Mouse (Mus musculus) retina, postnatal 1 day (tissue): ENCODE results near the gene Dnajc6.

Experiments
- DNase-seq: peaks from one replicate; pipeline ENCODE4 v3.0.0-alpha.2; 2012

Dnajc6 gene

DNA sequence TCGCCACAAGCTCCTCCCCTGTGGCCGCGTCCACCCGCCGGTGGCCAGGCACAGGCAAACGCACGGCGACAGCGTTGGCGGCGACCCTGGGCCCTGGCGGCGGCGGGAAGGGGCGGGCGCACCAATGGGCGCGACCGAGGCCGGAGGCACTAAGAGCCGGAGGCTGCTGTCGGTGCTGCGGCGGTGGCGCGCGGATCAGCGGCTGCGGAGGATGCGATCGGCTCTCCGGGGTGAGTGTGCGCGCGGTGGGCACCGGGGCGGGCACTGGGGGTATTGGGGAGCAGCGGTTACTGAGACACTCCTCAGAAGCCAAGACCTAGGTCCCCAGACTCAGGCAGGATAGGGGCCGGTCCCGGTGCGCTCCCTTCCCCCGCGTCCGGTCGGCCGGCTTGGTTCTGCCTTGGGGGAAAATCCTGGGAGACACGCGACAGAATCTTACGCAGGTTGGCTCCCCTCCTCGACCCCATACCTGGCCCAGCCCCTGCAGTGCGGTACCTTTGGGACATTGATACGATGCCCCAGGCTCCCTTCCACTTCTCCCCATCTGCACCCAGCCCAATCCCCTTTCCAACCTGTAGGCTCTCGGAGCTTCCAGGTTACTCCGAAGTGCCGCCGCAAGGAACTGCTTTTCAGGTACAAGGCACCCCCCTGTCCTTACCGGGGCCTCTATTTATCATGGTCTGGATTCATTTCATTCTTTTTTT, at the start of gene Dnajc6:
Gene Dnajc6 (plus strand): TSS at position 115 of the 704 bp plus-strand sequence.
- DNase-seq, result peak; percentile 69

DNA sequence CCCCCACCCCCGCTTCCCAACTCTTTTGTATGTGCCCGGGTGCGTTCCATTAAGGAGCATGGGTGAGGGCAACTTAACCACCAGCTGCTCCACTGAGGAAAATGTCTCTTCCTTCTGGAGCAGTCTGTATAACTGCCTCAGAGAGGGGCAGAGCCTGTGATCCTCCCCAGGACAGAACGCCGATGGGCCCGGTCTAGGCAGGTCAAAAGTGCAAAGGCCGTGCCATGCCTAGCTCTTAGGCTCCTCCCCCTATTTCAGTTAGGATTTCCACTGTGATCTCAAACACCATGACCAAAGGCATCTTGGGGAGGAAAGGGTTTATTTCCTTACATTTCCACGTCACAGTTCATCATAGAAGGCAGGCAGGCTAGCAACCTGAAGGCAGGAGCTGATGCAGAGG, 47.7 kb upstream of the Dnajc6 start:
- no peak for DNase-seq

DNA sequence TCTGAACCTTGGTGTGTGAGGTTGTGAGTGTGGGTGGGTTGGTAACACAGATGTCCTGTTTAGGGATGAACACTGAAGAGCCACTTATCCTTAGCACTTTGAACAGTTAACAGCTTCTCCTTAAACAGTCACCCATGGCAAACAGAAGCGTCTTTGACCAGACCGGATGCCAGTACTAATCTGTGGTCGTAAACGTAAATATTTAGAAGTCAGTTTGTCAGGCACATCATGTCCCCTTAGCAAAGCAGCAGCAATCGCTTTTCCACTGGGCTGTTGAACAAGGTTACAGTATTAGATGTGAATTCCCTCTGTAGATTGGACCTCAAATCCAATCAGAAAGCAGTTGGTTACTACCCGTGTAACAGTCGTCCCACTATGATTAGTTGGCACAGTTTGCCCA, 47.1 kb upstream of the Dnajc6 start:
- no peak for DNase-seq

- no peak for DNase-seq
These were observed 46.2 kb upstream of the Dnajc6 start for GRCm38 (mm10) chr4:101450150-101450780.

DNA sequence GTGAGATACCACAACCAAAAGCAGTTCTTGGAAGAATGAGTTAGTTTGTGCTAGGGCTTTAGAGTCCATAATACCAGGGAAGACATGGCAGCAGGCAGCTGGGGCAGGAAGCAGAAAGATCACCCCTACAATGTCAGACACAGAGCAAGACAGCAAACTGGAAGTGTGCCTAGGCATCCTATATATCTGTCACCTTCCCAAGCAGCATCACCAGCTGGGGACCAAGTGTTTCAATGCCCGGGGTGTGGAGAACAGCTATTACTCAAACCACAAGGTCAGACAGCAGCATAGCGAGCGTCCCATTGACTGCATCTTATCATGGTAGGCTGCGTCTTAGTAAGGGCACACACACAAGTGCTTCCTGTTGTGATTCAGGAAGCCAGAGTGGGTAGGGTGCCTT, 45.4 kb upstream of the Dnajc6 start:
- no peak for DNase-seq

DNA sequence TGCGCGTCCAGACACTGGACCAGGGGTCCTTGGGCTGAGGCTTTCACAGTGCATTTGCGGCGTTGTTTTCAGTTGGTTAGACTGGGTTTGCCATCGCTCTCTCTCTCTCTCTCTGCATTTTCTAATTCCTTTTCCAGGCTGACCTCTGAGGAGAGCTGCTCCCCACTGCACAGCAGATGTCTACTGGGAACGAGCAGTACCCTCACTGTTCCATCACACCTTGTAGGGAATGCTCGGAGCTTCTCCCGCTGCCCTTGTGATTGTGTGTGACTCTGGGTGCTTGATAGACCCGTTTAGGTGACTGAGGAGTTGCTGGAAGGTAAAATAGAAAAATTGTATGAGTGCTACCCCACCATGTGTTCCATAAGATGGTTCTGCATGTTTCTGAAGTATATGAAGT, 43.6 kb upstream of the Dnajc6 start:
- no peak for DNase-seq

GRCm38 (mm10) chr4:101457176-101457575, 39.3 kb upstream of the Dnajc6 start:
- DNase-seq, result no peak

GRCm38 (mm10) chr4:101458341-101458740, 38.1 kb upstream of the Dnajc6 start:
- DNase-seq, result peak; percentile 72

- DNase-seq, result no peak
These were observed 37.1 kb upstream of the Dnajc6 start for GRCm38 (mm10) chr4:101459358-101459757.

DNA sequence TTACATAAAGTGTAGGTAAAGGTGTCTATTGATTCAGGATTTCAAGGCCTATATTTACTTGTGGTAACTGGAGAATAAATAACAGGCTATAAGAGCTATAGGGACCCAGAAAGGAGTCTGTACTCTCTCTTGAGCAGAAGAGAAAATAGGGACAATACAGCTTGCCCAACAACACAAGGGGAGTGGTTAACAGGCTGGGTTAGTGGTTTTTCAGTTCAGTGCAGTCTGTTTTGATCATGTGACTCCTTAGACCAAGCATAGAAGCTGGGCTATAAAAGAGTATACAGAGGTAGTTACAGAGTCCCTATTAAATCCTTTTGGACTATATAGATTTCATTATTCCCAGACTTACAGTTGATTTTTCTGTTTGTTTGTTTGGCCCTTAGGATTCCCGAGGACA, 36.3 kb upstream of the Dnajc6 start:
- no peak for DNase-seq

DNA sequence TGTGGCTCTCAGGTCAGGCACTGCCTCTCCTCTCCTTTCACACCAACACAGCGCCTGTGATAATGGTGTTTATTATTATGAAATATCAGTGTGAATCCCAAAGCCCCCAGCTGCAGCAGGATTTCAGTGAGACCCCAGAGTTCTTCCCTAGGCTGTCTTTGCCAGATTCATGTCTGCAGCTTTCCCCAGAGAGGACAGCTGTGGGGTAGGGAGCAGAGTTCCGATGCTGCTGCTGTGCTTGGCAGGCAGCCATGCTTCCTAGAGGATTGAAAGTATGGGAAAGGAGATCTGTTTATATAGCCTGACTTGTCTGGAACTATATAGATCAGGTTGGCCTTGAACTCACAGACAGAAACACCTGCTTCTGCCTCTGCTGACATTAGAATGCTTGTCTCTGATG, 34.4 kb upstream of the Dnajc6 start:
- no peak for DNase-seq

DNA sequence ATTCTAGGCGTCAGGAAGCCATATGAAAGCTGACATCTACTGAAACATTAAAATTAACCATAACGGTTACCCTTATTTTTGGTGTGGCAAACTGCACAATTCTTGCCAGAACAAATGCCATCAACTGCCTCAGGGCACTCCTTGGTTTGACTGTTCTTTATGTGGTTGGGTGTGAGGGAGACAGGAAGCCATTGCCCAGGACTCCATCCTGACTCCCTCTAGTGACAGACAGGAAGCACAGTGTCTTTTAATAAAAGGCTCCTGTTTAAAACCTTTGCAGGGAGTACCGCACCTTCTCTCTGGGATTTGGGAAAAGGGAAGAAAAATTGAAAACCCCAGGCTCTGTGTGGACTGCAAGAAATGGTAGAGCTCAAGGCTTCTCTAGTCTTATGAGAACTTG, 30.2 kb upstream of the Dnajc6 start:
- DNase-seq, result peak; percentile 10

DNA sequence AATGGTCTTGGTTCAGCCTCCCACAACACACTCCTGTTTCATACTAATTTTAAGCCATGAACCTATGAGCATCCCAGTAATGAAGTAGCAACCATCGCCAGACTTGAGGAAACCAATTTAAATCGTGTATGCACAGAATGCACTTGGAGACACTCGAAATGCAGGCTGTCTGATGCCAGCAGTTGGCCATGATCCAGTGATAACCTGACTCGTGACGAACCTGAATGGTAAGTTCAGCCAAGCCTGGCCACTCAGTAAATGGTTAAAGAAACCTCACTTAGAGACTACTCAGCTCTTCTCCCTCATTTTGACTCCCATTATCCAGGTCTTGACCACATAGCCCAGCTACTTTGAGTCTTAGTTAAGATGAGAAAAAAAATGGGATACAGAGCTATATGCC, 27.2 kb upstream of the Dnajc6 start:
- no peak for DNase-seq

DNA sequence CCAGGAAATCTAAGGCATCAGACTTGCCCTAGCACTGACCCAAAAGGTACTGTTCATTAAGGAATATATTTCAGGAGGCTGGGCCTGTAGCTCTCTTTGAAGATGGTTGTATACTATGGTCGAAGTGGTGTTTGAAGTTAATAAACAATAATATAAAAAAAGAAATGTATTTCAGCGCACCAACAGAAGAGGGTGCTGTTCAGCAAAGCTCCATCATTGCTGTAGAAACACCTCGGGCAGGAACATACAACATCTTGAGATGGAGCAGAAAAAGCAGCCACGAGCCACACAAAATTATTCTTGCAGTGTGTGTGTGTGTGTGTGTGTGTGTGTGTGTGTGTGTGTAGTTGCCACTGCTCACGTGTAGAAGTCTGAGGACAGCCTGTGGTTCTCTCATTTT, 25.9 kb upstream of the Dnajc6 start:
- DNase-seq, result peak; percentile 35

DNA sequence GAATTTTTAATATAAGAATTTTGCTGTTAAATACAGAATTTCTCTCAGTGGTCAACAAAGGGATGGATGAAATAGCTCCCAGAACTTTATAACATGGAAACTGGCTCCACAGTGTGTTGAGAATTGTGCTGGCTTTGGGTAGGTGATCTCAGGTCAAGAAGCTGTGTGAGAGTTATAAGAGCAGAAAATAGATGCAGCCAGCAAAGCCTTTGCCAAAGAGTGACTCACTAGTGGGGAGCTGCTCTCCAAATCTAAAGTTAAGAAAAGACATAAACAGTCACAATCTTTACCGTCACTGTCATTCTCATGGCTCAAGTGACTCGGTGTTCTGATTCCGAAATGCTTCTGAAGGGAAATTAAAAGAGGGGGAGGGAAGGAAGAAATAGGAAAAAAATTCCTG, 23.7 kb upstream of the Dnajc6 start:
- no peak for DNase-seq

- DNase-seq, result no peak
These were observed 6.0 kb upstream of the Dnajc6 start for GRCm38 (mm10) chr4:101490320-101490917.

DNA sequence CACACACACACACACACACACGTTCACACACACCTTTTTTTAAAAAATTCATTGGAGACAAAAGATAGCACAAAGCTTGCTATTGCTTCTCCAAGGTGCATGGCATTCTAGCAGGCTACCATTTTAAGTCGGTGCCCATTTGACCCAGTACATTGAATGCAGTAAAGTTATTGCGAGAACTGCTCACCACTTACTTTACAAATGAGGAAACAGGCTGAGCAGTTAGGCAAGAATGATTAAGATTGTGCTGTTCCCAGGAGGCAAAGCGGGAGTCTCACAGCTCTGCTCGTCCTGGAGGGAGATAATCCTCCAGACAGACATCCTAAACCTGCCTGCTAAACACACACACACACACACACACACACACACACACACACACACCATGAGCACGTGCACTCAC, 4.7 kb upstream of the Dnajc6 start:
- peak; percentile 40 for DNase-seq

DNA sequence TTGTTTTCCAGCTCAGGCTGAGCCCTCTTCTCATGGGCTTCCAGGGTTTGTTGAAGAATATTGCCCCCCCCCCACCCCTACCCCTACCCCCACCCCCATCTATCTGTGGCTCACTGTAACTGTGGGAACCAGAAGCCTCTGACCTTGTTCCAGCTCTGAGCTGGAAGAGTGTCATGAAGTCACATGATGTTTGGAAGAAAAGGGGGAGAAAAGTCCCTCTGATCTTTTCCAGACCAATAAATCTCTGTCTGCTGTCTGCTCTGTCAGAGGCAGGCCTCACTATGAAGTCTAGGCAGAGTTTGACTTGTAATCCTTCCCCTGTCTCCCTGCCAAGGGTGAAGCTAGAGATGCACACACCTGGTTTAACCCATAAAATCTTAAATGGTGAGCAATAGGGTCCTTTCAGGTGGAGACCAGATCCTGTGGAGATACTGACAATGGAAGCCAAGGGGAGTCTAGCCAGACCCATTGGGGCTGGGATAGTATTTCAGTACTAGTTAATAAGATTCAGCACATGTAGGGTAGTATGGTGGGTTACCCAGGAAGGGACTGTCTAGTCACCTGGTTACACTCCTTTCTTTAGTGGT, 2.7 kb upstream of the Dnajc6 start:
- peak; percentile 41 for DNase-seq

DNA sequence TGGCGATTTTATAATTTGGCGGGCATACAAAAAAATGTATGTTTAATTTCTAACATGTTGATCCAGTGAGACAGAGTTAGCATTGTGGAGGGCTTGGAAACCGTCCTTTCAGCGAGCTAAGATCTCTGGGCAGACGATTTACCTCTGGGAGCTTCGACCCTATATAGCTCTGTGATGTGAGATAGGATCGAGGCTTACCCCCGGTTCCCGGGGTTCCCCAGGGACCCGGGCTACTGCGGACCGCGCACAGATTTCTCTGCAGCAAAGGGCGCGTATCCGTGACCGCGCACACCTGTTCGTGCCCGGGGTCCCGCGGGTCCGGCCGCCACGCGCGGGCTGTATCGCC, 287 bp upstream of the Dnajc6 start:
- no peak for DNase-seq

DNA sequence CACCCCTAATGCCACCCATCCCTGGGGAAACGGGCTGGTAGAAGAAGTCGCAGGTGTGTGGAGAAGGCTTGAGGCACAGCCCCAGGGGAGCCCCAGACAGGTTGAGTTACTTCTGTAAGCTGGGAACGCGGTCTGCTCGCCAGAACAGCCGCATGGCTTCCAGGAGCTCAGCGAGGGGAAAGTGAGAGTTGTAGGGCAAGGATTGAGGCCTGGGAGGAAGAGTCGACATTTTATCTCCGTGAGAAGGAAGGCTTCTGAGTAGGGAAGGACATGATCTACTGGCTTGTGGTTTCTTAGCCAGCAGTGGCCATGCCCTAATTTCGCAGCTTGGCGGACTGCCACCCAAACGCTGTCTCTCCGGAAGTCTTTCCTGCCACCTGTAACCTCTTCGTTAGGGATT, 888 bp downstream of the Dnajc6 start:
- peak; percentile 63 for DNase-seq

GRCm38 (mm10) chr4:101504470-101505007, 8.1 kb downstream of the Dnajc6 start:
- peak; percentile 28 for DNase-seq

DNA sequence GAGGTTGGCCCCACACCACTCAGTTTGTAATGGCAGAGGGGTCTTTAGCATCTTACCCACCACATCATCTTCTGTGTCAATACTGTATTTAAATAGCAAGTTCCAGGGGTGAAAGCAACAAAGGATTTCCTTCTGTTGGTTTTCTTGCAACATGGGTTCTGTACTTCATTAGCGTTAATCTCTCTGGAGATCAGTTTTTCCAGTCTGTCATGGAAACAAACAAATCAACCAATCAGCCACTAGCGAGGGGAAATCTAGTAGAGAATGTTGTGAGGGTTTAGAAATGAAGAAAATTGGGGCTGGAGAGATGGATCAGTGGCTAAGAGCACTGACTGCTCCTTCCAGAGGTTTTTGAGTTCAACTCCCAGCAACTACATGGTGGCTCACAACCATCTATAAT, 9.5 kb downstream of the Dnajc6 start:
- no peak for DNase-seq

DNA sequence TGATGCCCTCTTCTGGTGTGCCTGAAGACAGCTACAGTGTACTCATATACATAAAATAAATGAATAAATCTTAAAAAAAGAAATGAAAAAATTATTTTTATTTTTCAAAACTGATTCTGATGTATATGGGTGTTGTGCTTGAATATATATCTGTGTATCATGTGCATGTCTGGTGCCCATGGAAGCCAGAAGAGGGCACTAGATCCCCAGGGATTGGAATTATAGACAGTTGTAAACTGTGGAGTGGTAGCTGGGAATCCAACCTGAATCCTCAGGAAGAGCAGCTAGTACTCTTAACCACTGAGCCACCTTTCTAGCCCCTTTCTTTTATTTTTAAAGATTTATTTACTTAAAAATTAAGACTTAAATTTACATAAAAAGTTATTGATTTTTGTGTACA, 9.9 kb downstream of the Dnajc6 start:
- DNase-seq, result peak; percentile 39
